Mouse (Mus musculus) 3134 (cell line): ENCODE results near the gene Tac4.

Experiments
- DNase-seq: peaks from one replicate; pipeline ENCODE4 v3.0.0-alpha.2; 2011; ENCODE audit warnings: low spot score; ENCODE audit not compliant: insufficient read length; ENCODE audit errors: extremely low read depth

The Tac4 gene

GRCm38 (mm10) chr11:95310648-95311424 is 49.5 kb downstream of the Tac4 start:
- no peak for DNase-seq

- no peak for DNase-seq
Observed at GRCm38 (mm10) chr11:95311425-95311807, 50.1 kb downstream of the Tac4 start.

- DNase-seq: no peak
Observed at GRCm38 (mm10) chr11:95315215-95315955, 54.1 kb downstream of the Tac4 start.

- no peak for DNase-seq
Observed at GRCm38 (mm10) chr11:95318116-95318515, 56.8 kb downstream of the Tac4 start.
